Mouse (Mus musculus): Measurements from ENCODE around the gene 1110051M20Rik. TPM values are rescaled to one million over a fixed set of nuclear protein-coding genes. Genes with fewer than 3 reads are reported as not detected.
A peak's percentile ranks its signal among the peaks of the same experiment; 100 is the strongest.

1110051M20Rik gene
- polyA plus RNA-seq, 1 experiment from 2014 or later: 27.0 TPM

- no peaks in the 10 kb centered on the region for H3K27me3 ChIP-seq (replicated peaks; ENCODE audit: insufficient read depth, low read length)
- no peaks in the 10 kb centered on the region for H3K36me3 ChIP-seq (ENCODE audit: insufficient read depth, low read length)
- 0 out of 2 replicates have a peak, but pooled peaks cover 7% of the 10 kb centered on the region for H3K4me1 ChIP-seq (ENCODE audit: insufficient read depth, low read depth, low read length)
- TF ChIP-seq EP300 (IDR thresholded peaks at IDR 0.05): no peak
- TF ChIP-seq CTCF (IDR thresholded peaks at IDR 0.05): no peak
- H3K4me2 ChIP-seq (replicated peaks; ENCODE audit: low read depth, low read length): no peak overlapping the region
- no peaks in the 10 kb centered on the region for H3K9me3 ChIP-seq (ENCODE audit: low read length)
- no peak overlapping the region for H3K9ac ChIP-seq (replicated peaks; ENCODE audit: low read depth)
- H3K4me3 ChIP-seq (ENCODE audit: low read depth, low read length): no peak overlapping the region
- H3K27ac ChIP-seq (ENCODE audit: low read length): peak overlapping the region; percentile 85
- whole genome bisulfite sequencing: 36% methylated on average over 4 of the region's 4 CpGs
- DNase-seq (ENCODE audit: low spot score) (no peak), ATAC-seq (no peak)
Measured at GRCm38 (mm10) chr2:91348936-91349335, 95.6 kb downstream of the 1110051M20Rik start.

- H3K9ac ChIP-seq (replicated peaks; ENCODE audit: low read depth): no peak overlapping the region
- ATAC-seq (no peak), DNase-seq (ENCODE audit: low spot score) (no peak)
- 88% methylated on average over 1 of the region's 1 CpGs for WGBS
- TF ChIP-seq CTCF (IDR thresholded peaks at IDR 0.05) (no peak), EP300 (IDR thresholded peaks at IDR 0.05) (no peak)
- no peaks in the 10 kb centered on the region for H3K27me3 ChIP-seq (replicated peaks; ENCODE audit: insufficient read depth, low read length)
- H3K9me3 ChIP-seq (ENCODE audit: low read length): no peaks in the 10 kb centered on the region
- 0 out of 2 replicates have a peak, but pooled peaks cover 5% of the 10 kb centered on the region for H3K4me1 ChIP-seq (ENCODE audit: insufficient read depth, low read depth, low read length)
- H3K4me3 ChIP-seq (ENCODE audit: low read depth, low read length): no peak overlapping the region
- H3K4me2 ChIP-seq (replicated peaks; ENCODE audit: low read depth, low read length): no peak overlapping the region
- no peaks in the 10 kb centered on the region for H3K36me3 ChIP-seq (ENCODE audit: insufficient read depth, low read length)
- no peak overlapping the region for H3K27ac ChIP-seq (ENCODE audit: low read length)
Measured at GRCm38 (mm10) chr2:91345644-91346043, 98.9 kb downstream of the 1110051M20Rik start.

- Histone ChIP-seq H3K4me3 (ENCODE audit: low read depth, low read length) (no peak overlapping the region), H3K9ac (replicated peaks; ENCODE audit: low read depth) (no peak overlapping the region), H3K9me3 (ENCODE audit: low read length) (no peaks in the 10 kb centered on the region), H3K27ac (ENCODE audit: low read length) (no peak overlapping the region), H3K36me3 (ENCODE audit: insufficient read depth, low read length) (no peaks in the 10 kb centered on the region), H3K4me1 (ENCODE audit: insufficient read depth, low read depth, low read length) (no peaks in the 10 kb centered on the region), H3K27me3 (replicated peaks; ENCODE audit: insufficient read depth, low read length) (no peaks in the 10 kb centered on the region), H3K4me2 (replicated peaks; ENCODE audit: low read depth, low read length) (no peak overlapping the region)
- DNase-seq (ENCODE audit: low spot score) (no peak), ATAC-seq (no peak)
- WGBS: 92% methylated on average over 2 of the region's 2 CpGs
- TF ChIP-seq CTCF (IDR thresholded peaks at IDR 0.05) (no peak), EP300 (IDR thresholded peaks at IDR 0.05) (no peak)
Measured at GRCm38 (mm10) chr2:91339591-91339990, 104.9 kb downstream of the 1110051M20Rik start.

- Histone ChIP-seq H3K4me1 (ENCODE audit: insufficient read depth, low read depth, low read length) (peaks cover 8% of the 10 kb centered on the region; the same call in 1 of the 2 replicates), H3K4me3 (ENCODE audit: low read depth, low read length) (no peak overlapping the region), H3K9ac (replicated peaks; ENCODE audit: low read depth) (no peak overlapping the region), H3K36me3 (ENCODE audit: insufficient read depth, low read length) (no peaks in the 10 kb centered on the region), H3K27ac (ENCODE audit: low read length) (no peak overlapping the region; the same call in 1 of the 2 replicates), H3K27me3 (replicated peaks; ENCODE audit: insufficient read depth, low read length) (no peaks in the 10 kb centered on the region), H3K4me2 (replicated peaks; ENCODE audit: low read depth, low read length) (no peak overlapping the region), H3K9me3 (ENCODE audit: low read length) (no peaks in the 10 kb centered on the region)
- no peak for TF ChIP-seq EP300 (IDR thresholded peaks at IDR 0.05)
- no peak for TF ChIP-seq CTCF (IDR thresholded peaks at IDR 0.05)
- WGBS: 34% methylated on average over 4 of the region's 4 CpGs
- peak; percentile 74 for ATAC-seq
- DNase-seq (ENCODE audit: low spot score): peak; percentile 88
Measured at GRCm38 (mm10) chr2:91335128-91335527, 109.4 kb downstream of the 1110051M20Rik start.

- DNase-seq (ENCODE audit: low spot score): no peak
- Histone ChIP-seq H3K27ac (ENCODE audit: low read length) (peak overlapping the region; percentile 17; the same call in 1 of the 2 replicates), H3K36me3 (ENCODE audit: insufficient read depth, low read length) (no peaks in the 10 kb centered on the region), H3K27me3 (replicated peaks; ENCODE audit: insufficient read depth, low read length) (no peaks in the 10 kb centered on the region), H3K4me1 (ENCODE audit: insufficient read depth, low read depth, low read length) (peaks cover 13% of the 10 kb centered on the region; the same call in 1 of the 2 replicates), H3K4me3 (ENCODE audit: low read depth, low read length) (no peak overlapping the region), H3K9ac (replicated peaks; ENCODE audit: low read depth) (no peak overlapping the region), H3K9me3 (ENCODE audit: low read length) (no peaks in the 10 kb centered on the region), H3K4me2 (replicated peaks; ENCODE audit: low read depth, low read length) (no peak overlapping the region)
- ATAC-seq: peak; percentile 14; the same call in 1 of the 2 replicates
- TF ChIP-seq CTCF (IDR thresholded peaks at IDR 0.05) (no peak), EP300 (IDR thresholded peaks at IDR 0.05) (no peak)
- WGBS: 59% methylated on average over 7 of the region's 7 CpGs
Measured at GRCm38 (mm10) chr2:91331051-91331843, 113.3 kb downstream of the 1110051M20Rik start.

- no peak for TF ChIP-seq CTCF (IDR thresholded peaks at IDR 0.05)
- peak; percentile 48; the same call in 1 of the 2 replicates for TF ChIP-seq EP300 (IDR thresholded peaks at IDR 0.05)
- WGBS: 63% methylated on average over 8 of the region's 8 CpGs
- Histone ChIP-seq H3K4me3 (ENCODE audit: low read depth, low read length) (no peak overlapping the region), H3K9me3 (ENCODE audit: low read length) (no peaks in the 10 kb centered on the region), H3K9ac (replicated peaks; ENCODE audit: low read depth) (no peak overlapping the region), H3K4me1 (ENCODE audit: insufficient read depth, low read depth, low read length) (peaks cover 16% of the 10 kb centered on the region; the same call in 1 of the 2 replicates), H3K27ac (ENCODE audit: low read length) (peak overlapping the region; percentile 17; the same call in 1 of the 2 replicates), H3K4me2 (replicated peaks; ENCODE audit: low read depth, low read length) (no peak overlapping the region), H3K27me3 (replicated peaks; ENCODE audit: insufficient read depth, low read length) (no peaks in the 10 kb centered on the region), H3K36me3 (ENCODE audit: insufficient read depth, low read length) (no peaks in the 10 kb centered on the region)
- DNase-seq (ENCODE audit: low spot score): peak; percentile 60
- ATAC-seq: peak; percentile 49; the same call in 1 of the 2 replicates
Measured at GRCm38 (mm10) chr2:91329996-91330738, 114.3 kb downstream of the 1110051M20Rik start.

Data from lung, postnatal 0 days (tissue).